Mouse (Mus musculus) layer of hippocampus, adult 8-10 months (tissue): ENCODE data around the gene Parp9. TPM values are rescaled to one million over a fixed set of nuclear protein-coding genes. Genes with fewer than 3 reads are reported as not detected.
"Not testable (repeated sequence)": the region's sequence is repeated elsewhere in the genome, so short reads cannot be mapped to it uniquely, and the experiment has no call there.

ENCODE experiments used
- DNase-seq, 2 experiments: peaks; one replicate each; pipeline ENCODE4 v3.0.0; 2022; ENCODE audit warnings: low spot score in 2 of 2
- total RNA-seq, 4 experiments: library from RNA; stranded (reverse); gene quantifications; 2 replicates each; pipeline ENCODE4 v1.2.4; 2022

The Parp9 gene
- total RNA-seq, 4 experiments from 2014 or later, result 2.8 to 9.4 (median 5.6) TPM

GRCm38 (mm10) chr16:35924341-35924740 is 13.9 kb upstream of the Parp9 start:
- no peak for DNase-seq

- DNase-seq, result no peak
Observed at GRCm38 (mm10) chr16:35932179-35933055, 5.9 kb upstream of the Parp9 start.

GRCm38 (mm10) chr16:35933181-35933580 is 5.1 kb upstream of the Parp9 start:
- DNase-seq, result no peak

DNA sequence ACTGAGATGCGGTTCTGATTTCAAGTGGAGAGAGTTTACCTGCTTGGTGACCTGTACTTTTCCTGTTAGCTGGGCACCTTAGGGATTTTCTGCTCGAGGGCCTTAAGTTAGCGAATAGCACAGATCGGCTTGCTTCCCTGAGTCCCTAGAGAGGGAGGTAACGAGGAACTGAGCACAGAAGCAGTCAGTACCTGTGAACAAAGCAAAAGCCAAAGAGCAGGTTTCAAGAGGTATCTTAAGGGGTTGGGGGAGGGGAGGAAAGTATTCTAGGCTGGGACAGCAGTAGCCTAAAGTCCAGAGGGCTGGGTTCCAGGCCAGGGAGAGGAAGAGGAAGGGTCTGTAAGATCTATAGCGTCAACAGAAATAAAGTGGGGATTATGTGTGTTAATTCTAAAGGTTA is 991 bp downstream of the Parp9 start:
- no peak for DNase-seq

DNA sequence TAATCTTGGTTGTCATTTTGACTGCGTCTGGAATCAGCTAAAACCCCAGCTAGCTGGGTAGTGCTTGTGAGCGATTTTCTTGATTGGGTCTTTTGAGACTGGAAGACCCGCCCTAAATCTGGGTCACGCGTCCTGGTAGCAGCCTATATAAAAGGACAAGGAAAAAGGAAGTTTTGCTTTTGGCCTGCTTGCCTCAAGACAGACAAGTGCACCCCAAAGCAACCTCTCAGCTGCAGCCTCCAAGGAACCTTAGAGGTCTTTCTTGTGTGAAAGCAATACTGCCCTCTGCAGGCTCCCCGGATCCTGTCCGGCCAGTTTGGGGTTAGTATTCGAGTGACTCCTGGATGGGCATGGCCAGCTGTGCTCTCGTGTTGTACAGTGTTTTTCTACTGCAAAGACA is 1.4 kb downstream of the Parp9 start:
- DNase-seq, result peak; percentile 50 to 68

DNA sequence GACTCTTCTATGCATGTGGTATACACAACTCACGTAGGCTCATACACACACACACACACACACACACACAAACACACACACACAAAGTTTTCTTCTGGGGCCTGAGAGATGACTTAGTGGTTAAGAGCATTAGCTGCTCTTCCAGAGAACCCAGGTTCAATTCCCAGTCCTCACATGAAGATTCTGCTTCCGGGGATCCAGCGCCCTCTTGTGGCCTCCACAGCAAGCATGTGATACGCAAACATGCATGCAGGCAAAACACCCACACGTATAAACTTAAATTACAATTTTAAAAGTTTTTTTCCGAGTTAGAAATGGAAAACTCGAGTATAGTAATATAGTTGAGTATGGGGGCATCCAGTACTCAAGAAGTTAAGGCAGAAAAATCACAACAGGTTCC is 3.1 kb downstream of the Parp9 start:
- no peak for DNase-seq

- no peak for DNase-seq
Observed at GRCm38 (mm10) chr16:35949264-35949663, 11.0 kb downstream of the Parp9 start.

DNA sequence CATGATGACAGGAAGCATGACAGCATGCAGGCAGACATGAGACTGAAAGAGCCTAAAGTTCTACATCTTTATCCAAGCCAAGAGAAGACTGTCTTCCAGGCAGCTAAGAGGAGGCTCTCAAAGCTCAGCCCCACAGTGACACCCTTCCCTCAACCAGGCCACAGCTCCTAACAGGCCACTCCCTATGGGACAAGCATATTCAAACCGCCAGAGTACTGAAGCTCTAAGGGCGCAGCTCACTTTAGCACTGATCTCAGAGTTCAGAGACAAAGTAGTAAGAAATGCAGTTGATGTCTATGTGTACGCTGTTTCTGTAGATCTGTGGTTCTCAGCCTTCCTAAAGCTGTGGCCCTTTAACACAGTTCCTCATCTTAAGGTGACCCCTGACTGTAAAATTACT is 12.9 kb downstream of the Parp9 start:
- no peak for DNase-seq

GRCm38 (mm10) chr16:35952628-35953130 is 14.4 kb downstream of the Parp9 start:
- DNase-seq, result no peak

DNA sequence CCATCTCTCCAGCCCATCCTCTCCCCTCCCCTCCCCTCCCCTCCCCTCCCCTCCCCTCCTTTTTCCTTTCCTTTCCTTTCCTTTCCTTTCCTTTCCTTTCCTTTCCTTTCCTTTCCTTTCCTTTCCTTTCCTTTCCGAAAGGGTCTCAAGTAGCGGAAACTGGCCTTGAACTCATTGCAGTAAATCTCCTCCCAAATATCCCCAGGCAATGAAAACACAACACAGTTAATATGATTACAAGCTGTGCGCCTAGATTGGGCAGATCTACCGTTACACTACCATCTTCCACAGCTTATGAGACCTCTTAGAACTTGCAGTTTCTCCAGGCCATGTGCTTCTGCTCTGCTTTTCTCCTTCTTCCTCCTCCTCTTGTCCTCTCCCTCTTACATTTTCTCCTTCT is 27.7 kb downstream of the Parp9 start:
- DNase-seq, result not testable (repeated sequence)

GRCm38 (mm10) chr16:35966411-35967115 is 28.3 kb downstream of the Parp9 start:
- DNase-seq, result no peak

- no peak for DNase-seq
Observed at GRCm38 (mm10) chr16:35967319-35967718, 29.0 kb downstream of the Parp9 start.

- DNase-seq, result no peak
Observed at GRCm38 (mm10) chr16:35968149-35968548, 29.9 kb downstream of the Parp9 start.

GRCm38 (mm10) chr16:35974021-35974420 is 35.8 kb downstream of the Parp9 start:
- no peak for DNase-seq

- not testable (repeated sequence) for DNase-seq
Observed at GRCm38 (mm10) chr16:35978450-35978849, 40.2 kb downstream of the Parp9 start, which contains the start of gene Kpna1. Gene Kpna1, plus strand, starts transcription at chr16:35978750.

GRCm38 (mm10) chr16:35981363-35981821 is 43.1 kb downstream of the Parp9 start:
- DNase-seq, result peak; percentile 99 to 100

GRCm38 (mm10) chr16:35982506-35982901 is 44.2 kb downstream of the Parp9 start:
- DNase-seq, result no peak

DNA sequence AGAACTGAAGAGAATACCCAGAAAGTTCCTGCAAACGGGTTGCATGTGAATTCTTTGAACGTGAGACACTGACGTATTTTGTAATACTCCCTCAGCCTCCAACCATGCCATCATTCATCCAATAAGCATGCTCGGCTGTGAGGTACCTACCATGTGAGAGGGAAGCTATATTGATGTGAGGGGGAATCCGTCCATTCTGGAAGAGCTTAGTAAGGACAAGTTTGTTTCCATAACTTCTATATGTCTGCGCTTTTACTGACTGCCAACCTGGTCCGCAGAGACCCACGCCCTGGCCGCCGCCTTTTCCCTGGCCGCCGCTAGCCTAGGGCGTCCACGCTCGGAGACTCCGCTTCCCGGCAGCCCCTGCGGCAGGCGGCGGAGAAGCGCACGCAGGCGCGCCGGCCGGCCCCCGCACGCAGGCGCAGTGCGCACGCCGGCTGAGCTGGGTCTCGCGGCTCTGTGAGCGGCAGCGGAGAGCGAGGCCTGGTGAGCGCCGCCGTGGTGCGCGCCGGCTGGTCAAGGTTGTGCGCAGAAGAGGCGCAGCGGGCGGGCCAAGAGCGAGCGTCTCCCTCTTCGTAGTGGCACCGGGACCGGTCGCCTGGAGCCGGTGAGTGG is 44.7 kb downstream of the Parp9 start:
- DNase-seq, result peak; percentile 75 to 90

DNA sequence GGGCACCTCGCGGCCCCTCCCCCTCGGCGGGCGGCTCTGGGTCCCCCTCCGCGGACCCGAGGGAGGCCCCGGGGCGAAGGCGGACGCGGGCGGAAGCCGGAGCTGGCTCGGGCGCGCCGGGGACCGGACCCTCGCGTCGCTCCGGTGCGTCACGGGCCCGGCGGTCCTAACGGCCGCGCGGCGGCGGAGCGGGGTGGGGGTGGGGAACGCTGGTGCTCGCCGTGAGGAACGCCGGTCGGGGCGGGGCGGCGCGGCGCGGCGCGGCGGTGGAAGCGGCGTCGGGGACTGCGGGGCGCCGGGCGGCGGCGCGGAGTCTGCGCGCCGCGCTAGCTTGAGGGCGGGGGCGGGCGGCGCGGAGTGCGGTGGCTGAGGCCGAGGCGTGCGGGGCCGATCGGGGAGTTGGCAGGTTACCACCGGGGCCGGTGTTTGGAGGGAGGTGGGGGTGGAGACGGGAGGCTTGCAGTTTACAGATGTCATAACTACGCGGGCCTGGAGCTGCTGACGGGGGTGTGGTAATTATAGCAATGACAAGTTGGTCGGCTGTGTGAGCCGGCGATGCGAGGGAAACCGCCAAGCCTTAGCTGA is 45.3 kb downstream of the Parp9 start:
- DNase-seq, result peak; percentile 61 to 63

GRCm38 (mm10) chr16:35984471-35984870 is 46.2 kb downstream of the Parp9 start:
- no peak for DNase-seq

- DNase-seq, result no peak
Observed at GRCm38 (mm10) chr16:35987930-35988329, 49.7 kb downstream of the Parp9 start.
